Mouse (Mus musculus): ENCODE measurements around the gene Slc15a5. TPM values are rescaled to one million over a fixed set of nuclear protein-coding genes. Genes with fewer than 3 reads are reported as not detected.

The Slc15a5 gene
- polyA plus RNA-seq, 1 experiment from 2014 or later = not detected

- Histone ChIP-seq H3K36me3 (ENCODE audit: control insufficient read depth, insufficient read depth, low read length) (no peaks in the 10 kb centered on the region), H3K9ac (ENCODE audit: low read depth, low read length) (no peak overlapping the region), H3K4me1 (ENCODE audit: control insufficient read depth, insufficient read depth, low read depth, low read length) (no peaks in the 10 kb centered on the region), H3K27me3 (replicated peaks; ENCODE audit: control insufficient read depth, insufficient read depth, low read length) (no peaks in the 10 kb centered on the region), H3K9me3 (ENCODE audit: control insufficient read depth, low read length) (no peaks in the 10 kb centered on the region), H3K4me3 (ENCODE audit: low read length) (no peak overlapping the region), H3K27ac (ENCODE audit: low read depth, low read length) (no peak overlapping the region), H3K4me2 (ENCODE audit: low read length) (no peak overlapping the region)
- 66% methylated on average over 4 of the region's 4 CpGs for WGBS
- no peak for ATAC-seq
These were observed 8.1 kb downstream of the Slc15a5 start for GRCm38 (mm10) chr6:138071505-138072107.

GRCm38 (mm10) chr6:138070720-138071504 is 8.8 kb downstream of the Slc15a5 start:
- Histone ChIP-seq H3K9ac (ENCODE audit: low read depth, low read length) (no peak overlapping the region), H3K36me3 (ENCODE audit: control insufficient read depth, insufficient read depth, low read length) (no peaks in the 10 kb centered on the region), H3K4me3 (ENCODE audit: low read length) (no peak overlapping the region), H3K9me3 (ENCODE audit: control insufficient read depth, low read length) (no peaks in the 10 kb centered on the region), H3K4me2 (ENCODE audit: low read length) (no peak overlapping the region), H3K4me1 (ENCODE audit: control insufficient read depth, insufficient read depth, low read depth, low read length) (no peaks in the 10 kb centered on the region), H3K27me3 (replicated peaks; ENCODE audit: control insufficient read depth, insufficient read depth, low read length) (no peaks in the 10 kb centered on the region), H3K27ac (ENCODE audit: low read depth, low read length) (no peak overlapping the region)
- WGBS = 57% methylated on average over 13 of the region's 13 CpGs
- ATAC-seq = no peak

GRCm38 (mm10) chr6:138069921-138070320 is 9.8 kb downstream of the Slc15a5 start:
- H3K27ac ChIP-seq (ENCODE audit: low read depth, low read length) = no peak overlapping the region
- WGBS = 92% methylated on average over 10 of the region's 10 CpGs
- no peaks in the 10 kb centered on the region for H3K36me3 ChIP-seq (ENCODE audit: control insufficient read depth, insufficient read depth, low read length)
- no peak overlapping the region for H3K4me3 ChIP-seq (ENCODE audit: low read length)
- H3K9me3 ChIP-seq (ENCODE audit: control insufficient read depth, low read length) = no peaks in the 10 kb centered on the region
- no peak for ATAC-seq
- H3K4me1 ChIP-seq (ENCODE audit: control insufficient read depth, insufficient read depth, low read depth, low read length) = no peaks in the 10 kb centered on the region
- H3K27me3 ChIP-seq (replicated peaks; ENCODE audit: control insufficient read depth, insufficient read depth, low read length) = no peaks in the 10 kb centered on the region
- no peak overlapping the region for H3K4me2 ChIP-seq (ENCODE audit: low read length)
- no peak overlapping the region for H3K9ac ChIP-seq (ENCODE audit: low read depth, low read length)

GRCm38 (mm10) chr6:138055572-138055971 is 24.1 kb downstream of the Slc15a5 start:
- Histone ChIP-seq H3K27ac (ENCODE audit: low read depth, low read length) (no peak overlapping the region), H3K4me1 (ENCODE audit: control insufficient read depth, insufficient read depth, low read depth, low read length) (no peaks in the 10 kb centered on the region), H3K9me3 (ENCODE audit: control insufficient read depth, low read length) (no peaks in the 10 kb centered on the region), H3K4me3 (ENCODE audit: low read length) (no peak overlapping the region), H3K36me3 (ENCODE audit: control insufficient read depth, insufficient read depth, low read length) (no peaks in the 10 kb centered on the region), H3K4me2 (ENCODE audit: low read length) (no peak overlapping the region), H3K9ac (ENCODE audit: low read depth, low read length) (no peak overlapping the region), H3K27me3 (replicated peaks; ENCODE audit: control insufficient read depth, insufficient read depth, low read length) (no peaks in the 10 kb centered on the region)
- 24% methylated on average over 15 of the region's 15 CpGs for WGBS
- ATAC-seq = no peak

GRCm38 (mm10) chr6:138054956-138055355 is 24.8 kb downstream of the Slc15a5 start:
- Histone ChIP-seq H3K27me3 (replicated peaks; ENCODE audit: control insufficient read depth, insufficient read depth, low read length) (no peaks in the 10 kb centered on the region), H3K4me2 (ENCODE audit: low read length) (no peak overlapping the region), H3K4me3 (ENCODE audit: low read length) (no peak overlapping the region), H3K4me1 (ENCODE audit: control insufficient read depth, insufficient read depth, low read depth, low read length) (no peaks in the 10 kb centered on the region), H3K27ac (ENCODE audit: low read depth, low read length) (no peak overlapping the region), H3K9ac (ENCODE audit: low read depth, low read length) (no peak overlapping the region), H3K36me3 (ENCODE audit: control insufficient read depth, insufficient read depth, low read length) (no peaks in the 10 kb centered on the region), H3K9me3 (ENCODE audit: control insufficient read depth, low read length) (no peaks in the 10 kb centered on the region)
- WGBS = 91% methylated on average over 12 of the region's 12 CpGs
- ATAC-seq = no peak

GRCm38 (mm10) chr6:138054166-138054565 is 25.6 kb downstream of the Slc15a5 start:
- H3K36me3 ChIP-seq (ENCODE audit: control insufficient read depth, insufficient read depth, low read length) = no peaks in the 10 kb centered on the region
- H3K27ac ChIP-seq (ENCODE audit: low read depth, low read length) = no peak overlapping the region
- ATAC-seq = no peak
- no peak overlapping the region for H3K4me2 ChIP-seq (ENCODE audit: low read length)
- no peak overlapping the region for H3K4me3 ChIP-seq (ENCODE audit: low read length)
- no peaks in the 10 kb centered on the region for H3K27me3 ChIP-seq (replicated peaks; ENCODE audit: control insufficient read depth, insufficient read depth, low read length)
- H3K4me1 ChIP-seq (ENCODE audit: control insufficient read depth, insufficient read depth, low read depth, low read length) = no peaks in the 10 kb centered on the region
- H3K9me3 ChIP-seq (ENCODE audit: control insufficient read depth, low read length) = no peaks in the 10 kb centered on the region
- no peak overlapping the region for H3K9ac ChIP-seq (ENCODE audit: low read depth, low read length)
- 57% methylated on average over 1 of the region's 1 CpGs for WGBS

GRCm38 (mm10) chr6:138053686-138054085 is 26.0 kb downstream of the Slc15a5 start:
- no peaks in the 10 kb centered on the region for H3K4me1 ChIP-seq (ENCODE audit: control insufficient read depth, insufficient read depth, low read depth, low read length)
- no peaks in the 10 kb centered on the region for H3K36me3 ChIP-seq (ENCODE audit: control insufficient read depth, insufficient read depth, low read length)
- no peak for ATAC-seq
- H3K4me3 ChIP-seq (ENCODE audit: low read length) = no peak overlapping the region
- no peak overlapping the region for H3K27ac ChIP-seq (ENCODE audit: low read depth, low read length)
- no peak overlapping the region for H3K4me2 ChIP-seq (ENCODE audit: low read length)
- no peak overlapping the region for H3K9ac ChIP-seq (ENCODE audit: low read depth, low read length)
- WGBS = 86% methylated on average over 9 of the region's 9 CpGs
- H3K9me3 ChIP-seq (ENCODE audit: control insufficient read depth, low read length) = no peaks in the 10 kb centered on the region
- no peaks in the 10 kb centered on the region for H3K27me3 ChIP-seq (replicated peaks; ENCODE audit: control insufficient read depth, insufficient read depth, low read length)

GRCm38 (mm10) chr6:138045364-138045763 is 34.4 kb downstream of the Slc15a5 start:
- H3K9ac ChIP-seq (ENCODE audit: low read depth, low read length) = no peak overlapping the region
- no peaks in the 10 kb centered on the region for H3K27me3 ChIP-seq (replicated peaks; ENCODE audit: control insufficient read depth, insufficient read depth, low read length)
- no peak overlapping the region for H3K4me2 ChIP-seq (ENCODE audit: low read length)
- H3K4me1 ChIP-seq (ENCODE audit: control insufficient read depth, insufficient read depth, low read depth, low read length) = no peaks in the 10 kb centered on the region
- ATAC-seq = no peak
- H3K36me3 ChIP-seq (ENCODE audit: control insufficient read depth, insufficient read depth, low read length) = no peaks in the 10 kb centered on the region
- no peaks in the 10 kb centered on the region for H3K9me3 ChIP-seq (ENCODE audit: control insufficient read depth, low read length)
- WGBS = 94% methylated on average over 2 of the region's 2 CpGs
- H3K27ac ChIP-seq (ENCODE audit: low read depth, low read length) = no peak overlapping the region
- H3K4me3 ChIP-seq (ENCODE audit: low read length) = no peak overlapping the region

- no peak overlapping the region for H3K4me2 ChIP-seq (ENCODE audit: low read length)
- ATAC-seq = no peak
- no peaks in the 10 kb centered on the region for H3K27me3 ChIP-seq (replicated peaks; ENCODE audit: control insufficient read depth, insufficient read depth, low read length)
- no peak overlapping the region for H3K4me3 ChIP-seq (ENCODE audit: low read length)
- no peak overlapping the region for H3K9ac ChIP-seq (ENCODE audit: low read depth, low read length)
- WGBS = 90% methylated on average over 5 of the region's 5 CpGs
- H3K4me1 ChIP-seq (ENCODE audit: control insufficient read depth, insufficient read depth, low read depth, low read length) = no peaks in the 10 kb centered on the region
- H3K27ac ChIP-seq (ENCODE audit: low read depth, low read length) = no peak overlapping the region
- no peaks in the 10 kb centered on the region for H3K36me3 ChIP-seq (ENCODE audit: control insufficient read depth, insufficient read depth, low read length)
- no peaks in the 10 kb centered on the region for H3K9me3 ChIP-seq (ENCODE audit: control insufficient read depth, low read length)
These were observed 36.8 kb downstream of the Slc15a5 start for GRCm38 (mm10) chr6:138042891-138043290.

Data from hindbrain, embryonic 16.5 days (tissue).